Mouse (Mus musculus): ENCODE measurements around the gene Ptges3l.
"Not testable (repeated sequence)": the region's sequence is repeated elsewhere in the genome, so short reads cannot be mapped to it uniquely, and the experiment has no call there.

Ptges3l gene

DNA sequence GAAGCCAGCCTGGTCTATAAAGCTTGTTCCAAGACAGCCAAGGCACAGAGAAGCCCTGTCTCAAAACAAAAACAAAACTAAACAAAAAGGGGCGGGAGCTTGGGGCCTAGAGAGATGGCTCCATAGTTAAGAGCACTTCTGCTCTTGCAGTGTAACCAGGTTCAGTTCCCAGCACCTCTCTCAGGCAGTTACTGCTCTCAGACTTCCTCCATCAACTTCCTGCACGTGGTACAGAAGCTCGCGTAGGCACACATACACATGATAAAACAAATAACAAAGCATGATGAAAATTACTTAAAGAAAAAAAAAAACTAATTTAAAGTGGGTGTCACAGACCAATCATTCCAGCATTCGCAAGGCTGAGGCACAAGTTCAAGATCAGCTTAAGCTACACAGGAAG, 5.0 kb downstream of the Ptges3l start:
- DNase-seq (ENCODE audit: low read depth, low spot score), result no peak

DNA sequence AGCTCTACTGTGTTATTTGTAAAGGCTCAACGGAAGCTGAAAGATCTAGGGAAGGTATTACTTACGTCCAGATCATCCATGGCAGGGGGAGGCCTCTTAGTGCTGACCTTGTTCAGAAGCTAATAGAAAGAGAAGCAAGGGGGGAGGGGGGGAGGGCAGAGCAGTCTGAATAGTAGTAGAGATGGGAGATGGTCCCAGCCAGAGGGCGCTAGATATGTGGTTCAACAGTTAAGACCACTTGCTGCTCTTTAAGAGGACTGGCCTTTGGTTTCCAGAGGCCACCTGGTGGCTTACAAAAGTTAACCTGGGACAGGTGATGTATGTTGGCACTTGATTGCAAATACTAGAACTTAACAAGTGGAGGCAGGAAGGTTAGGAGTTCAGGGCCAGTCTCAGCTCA, 5.5 kb downstream of the Ptges3l start:
- DNase-seq (ENCODE audit: low read depth, low spot score), result no peak

- DNase-seq (ENCODE audit: low read depth, low spot score), result no peak
Observed at GRCm38 (mm10) chr11:101418991-101419390, 6.1 kb downstream of the Ptges3l start.

GRCm38 (mm10) chr11:101417101-101417855, 7.9 kb downstream of the Ptges3l start, which contains the start of gene Aarsd1:
Gene Aarsd1 (minus strand): TSS chr11:101417615.
- DNase-seq (ENCODE audit: low read depth, low spot score), result peak; percentile 62

DNA sequence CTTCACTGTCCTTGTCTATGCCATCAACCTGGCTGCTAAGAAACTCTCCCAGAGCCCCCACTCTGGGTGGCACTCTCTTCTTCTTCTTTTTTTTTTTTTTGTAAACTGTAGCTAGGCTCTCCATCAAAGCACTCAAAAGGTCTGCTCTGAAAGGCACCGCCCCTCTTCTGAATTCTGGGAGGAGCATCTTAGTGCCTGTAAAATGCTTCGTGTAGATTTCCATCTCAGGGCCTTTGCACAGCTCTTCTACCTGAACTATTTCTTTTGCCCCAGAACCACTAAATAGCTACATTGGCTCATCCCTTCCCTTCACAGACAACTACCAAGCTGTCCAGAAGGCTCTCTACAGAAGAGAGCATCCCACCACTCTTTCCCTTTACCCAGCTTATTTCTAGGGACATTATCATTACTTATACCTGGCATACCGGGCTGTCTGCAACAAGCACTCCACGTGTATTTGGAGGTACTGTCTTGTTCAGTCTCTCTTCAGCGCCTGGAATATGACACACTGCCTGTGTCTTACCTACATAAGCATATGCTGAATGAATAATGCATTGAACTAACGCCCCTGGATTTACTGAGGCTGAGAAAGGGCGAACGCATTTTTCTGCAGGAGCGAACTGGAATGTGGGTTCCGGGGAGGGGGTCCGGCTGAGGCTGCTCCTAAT, 8.6 kb downstream of the Ptges3l start:
- no peak for DNase-seq (ENCODE audit: low read depth, low spot score)

- DNase-seq (ENCODE audit: low read depth, low spot score), result no peak
Observed at GRCm38 (mm10) chr11:101415306-101415705, 9.8 kb downstream of the Ptges3l start.

DNA sequence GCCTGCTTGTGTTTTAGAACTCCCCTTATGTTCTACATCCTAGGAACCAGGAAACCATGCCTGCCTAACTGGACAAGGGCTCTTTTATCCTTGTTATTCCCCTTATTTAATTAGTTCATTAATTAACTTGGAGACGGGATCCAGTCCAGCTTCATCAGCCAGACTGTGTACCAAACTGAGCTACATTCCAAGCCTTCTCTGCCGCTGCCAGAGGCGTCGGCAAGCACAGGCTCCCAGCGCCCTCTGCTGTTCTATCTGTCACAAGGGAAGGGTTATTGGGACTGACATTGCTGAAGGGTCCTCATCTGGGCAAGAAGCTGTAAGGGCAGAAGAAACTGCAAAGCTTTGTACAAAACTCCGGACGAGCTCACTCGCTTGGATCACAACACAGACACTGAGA, 30.0 kb downstream of the Ptges3l start:
- DNase-seq (ENCODE audit: low read depth, low spot score), result no peak

DNA sequence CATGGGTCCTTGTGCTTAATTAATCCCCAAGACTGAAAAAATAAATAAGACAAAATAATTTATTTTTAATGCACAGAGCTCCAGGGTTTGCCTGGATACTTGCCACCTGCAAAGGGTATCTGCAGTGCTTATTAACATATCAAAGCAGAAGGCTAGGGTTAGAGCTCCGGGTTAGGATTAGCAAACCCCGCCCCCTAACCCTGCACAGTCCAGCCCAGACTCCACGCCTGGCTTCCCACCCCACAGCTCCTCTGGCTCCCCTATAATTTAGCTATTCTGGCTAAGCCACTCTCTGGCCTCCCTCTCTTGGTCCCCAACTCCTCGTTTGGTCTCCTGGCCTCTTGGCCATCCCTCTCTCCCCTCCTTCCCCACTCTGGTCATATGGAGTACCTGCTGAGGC, 43.3 kb downstream of the Ptges3l start:
- no peak for DNase-seq (ENCODE audit: low read depth, low spot score)

DNA sequence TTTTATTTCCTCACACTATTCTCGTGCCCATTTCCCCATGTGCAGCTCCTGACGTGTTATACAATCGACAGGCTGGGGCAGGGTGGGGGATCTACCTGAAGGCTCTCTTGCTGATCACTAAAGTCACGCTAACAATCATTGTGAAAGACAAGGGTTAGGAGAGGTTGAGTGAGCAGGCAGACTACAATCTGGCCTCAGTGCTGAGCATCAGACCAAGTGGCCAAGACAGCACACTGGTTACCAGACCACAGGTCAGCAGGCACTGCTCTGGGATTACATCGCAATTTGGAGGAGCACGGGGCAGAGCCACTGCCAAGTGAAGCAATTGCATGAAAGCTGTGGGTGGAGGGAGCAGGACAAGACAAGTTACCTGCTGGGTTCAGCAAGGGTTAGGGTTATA, 46.2 kb downstream of the Ptges3l start:
- DNase-seq (ENCODE audit: low read depth, low spot score), result peak; percentile 13

DNA sequence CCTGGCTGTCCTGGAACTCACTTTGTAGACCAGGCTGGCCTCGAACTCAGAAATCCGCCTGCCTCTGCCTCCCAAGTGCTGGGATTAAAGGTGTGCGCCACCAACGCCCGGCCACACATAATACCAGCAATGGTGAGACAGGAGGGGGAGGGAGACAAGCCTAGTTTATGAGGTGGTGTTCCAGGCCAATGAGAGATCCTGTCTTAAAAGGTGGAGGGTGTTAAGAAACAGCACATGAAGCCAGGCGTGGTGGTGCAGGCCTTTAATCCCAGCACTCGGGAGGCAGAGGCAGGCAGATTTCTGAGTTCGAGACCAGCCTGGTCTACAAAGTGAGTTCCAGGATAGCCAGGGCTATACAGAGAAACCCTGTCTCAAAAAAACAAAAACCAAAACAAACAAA, 46.9 kb downstream of the Ptges3l start:
- DNase-seq (ENCODE audit: low read depth, low spot score), result not testable (repeated sequence)

GRCm38 (mm10) chr11:101374421-101374938, 50.7 kb downstream of the Ptges3l start:
- DNase-seq (ENCODE audit: low read depth, low spot score), result no peak

GRCm38 (mm10) chr11:101370141-101370540, 55.0 kb downstream of the Ptges3l start:
- DNase-seq (ENCODE audit: low read depth, low spot score), result no peak

Measured in skeletal muscle tissue, adult 2 months (tissue).